Mouse (Mus musculus) bone marrow, adult 2 months (tissue): ENCODE measurements around the gene Orc3. TPM values are rescaled to one million over a fixed set of nuclear protein-coding genes. Genes with fewer than 3 reads are reported as not detected.

ENCODE experiments used
- H3K27ac ChIP-seq: fragments of 200-500 bp; 2 replicates; pipeline ENCODE4 v1.5.1; 2012; ENCODE audit warnings: low read depth, mild to moderate bottlenecking, control low read depth, inconsistent platforms, low read length; ENCODE audit not compliant: control insufficient read depth, poor library complexity, insufficient read depth
- H3K4me1 ChIP-seq: fragments of 200-500 bp; 2 replicates; pipeline ENCODE4 v1.6.1; 2011; ENCODE audit warnings: low read length; ENCODE audit not compliant: control insufficient read depth, insufficient read depth
- H3K4me3 ChIP-seq: fragments of 200-500 bp; replicated peaks from 2 replicates; pipeline ENCODE3; 2011; ENCODE audit warnings: mild to moderate bottlenecking, low read depth, low read length, control low read depth; ENCODE audit not compliant: control insufficient read depth
- CTCF ChIP-seq: fragments of 200-500 bp; IDR thresholded peaks from 2 replicates; pipeline ENCODE4 v1.5.1; 2011; ENCODE audit warnings: low read length, control low read depth; ENCODE audit not compliant: control insufficient read depth, insufficient read depth
- POLR2A ChIP-seq: fragments of 200-500 bp; IDR thresholded peaks from 2 replicates; pipeline ENCODE4 v1.6.1; 2011; ENCODE audit warnings: low read depth, mild to moderate bottlenecking, control low read depth, low read length, borderline replicate concordance; ENCODE audit not compliant: control insufficient read depth
- WGBS: fragments of 180-500 bp; shearing (Covaris S2); methylation state at CpG from one replicate; pipeline ENCODE4 v1.1.7; 2018; 5-methylcytosine and 5-hydroxymethylcytosine counted together
- polyA plus RNA-seq: library from polyadenylated mRNA; stranded (reverse); fragments of >200 nt; gene quantifications from 2 replicates; pipeline ENCODE4 v1.2.4, GENCODE M21; 2011; ENCODE audit warnings: low replicate concordance; ENCODE audit not compliant: missing spikeins, insufficient read depth, insufficient read length

Gene Orc3
- polyA plus RNA-seq, 1 experiment, result 29.1 TPM

DNA sequence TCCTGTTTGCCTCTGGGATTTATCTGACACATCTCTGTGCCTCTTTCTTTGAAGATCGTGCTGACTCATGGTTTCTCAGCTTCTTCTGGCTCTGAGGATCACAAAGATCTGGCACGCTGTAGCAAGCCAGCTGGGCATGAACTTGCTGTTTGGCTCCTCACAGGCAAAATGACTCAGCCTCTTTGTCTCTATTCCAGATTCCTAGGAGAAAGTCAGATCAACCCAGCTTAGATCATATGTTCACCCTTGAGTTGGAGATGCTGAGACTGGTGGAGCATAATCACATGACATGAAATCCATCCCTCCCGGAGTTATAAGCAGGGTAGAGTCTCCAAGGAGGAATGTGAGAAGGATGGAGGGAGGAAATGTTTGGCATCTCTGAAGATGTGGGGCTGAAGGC, 91.9 kb downstream of the Orc3 start:
- Histone ChIP-seq H3K27ac (no peak overlapping the region), H3K4me1 (no peaks in the 10 kb centered on the region), H3K4me3 (no peak overlapping the region)
- TF ChIP-seq CTCF, result no peak
- TF ChIP-seq POLR2A, result no peak
- 71% methylated on average over 3 of the region's 3 CpGs for WGBS

Other genes with a start within 250 kb of the Orc3 start
- 42.5 and 50.4 TPM in 2 replicates for gene Akirin2, start 64.0 kb downstream of the Orc3 start, polyA plus RNA-seq
- gene Rars2, start within 50 bp of the Orc3 start, polyA plus RNA-seq, result 10.5 TPM in 2 replicates
- gene Slc35a1, start 72.5 kb upstream of the Orc3 start, polyA plus RNA-seq, result 4.8 and 6.7 TPM in 2 replicates
- gene Cfap206, start 115.3 kb upstream of the Orc3 start, polyA plus RNA-seq, result not detected in 2 replicates
- gene Gm136, start 141.3 kb upstream of the Orc3 start, polyA plus RNA-seq, result not detected in 2 replicates
- 11.6 and 17.2 TPM in 2 replicates for gene Smim8, start 163.5 kb upstream of the Orc3 start, polyA plus RNA-seq